Mouse (Mus musculus) hindbrain, embryonic 16.5 days (tissue): ENCODE data around the gene Tpd52l1. TPM values are rescaled to one million over a fixed set of nuclear protein-coding genes. Genes with fewer than 3 reads are reported as not detected.
"Not testable (repeated sequence)": the region's sequence is repeated elsewhere in the genome, so short reads cannot be mapped to it uniquely, and the experiment has no call there.

Experiments used
- ATAC-seq: fragments of 200-750 bp; cut with Nextera tagmentation; 2 replicates; pipeline ENCODE4 v1.8.0; 2017; ENCODE audit warnings: moderate TSS enrichment, moderate library complexity
- H3K27ac ChIP-seq: fragments of 300-500 bp; sonication (generic); 2 replicates; pipeline ENCODE4 v1.5.1; 2014; ENCODE audit warnings: low read depth, mild to moderate bottlenecking, control low read depth, low read length, moderate library complexity
- H3K27me3 ChIP-seq: fragments of 300-500 bp; sonication (generic); replicated peaks from 2 replicates; pipeline ENCODE4 v1.6.1; 2014; ENCODE audit warnings: low read length; ENCODE audit not compliant: control insufficient read depth, insufficient read depth
- H3K36me3 ChIP-seq: fragments of 300-500 bp; sonication (generic); 2 replicates; pipeline ENCODE4 v1.6.1; 2014; ENCODE audit warnings: mild to moderate bottlenecking, low read length, moderate library complexity, mixed read lengths; ENCODE audit not compliant: control insufficient read depth, insufficient read depth
- H3K4me1 ChIP-seq: fragments of 300-500 bp; sonication (generic); 2 replicates; pipeline ENCODE4 v1.6.1; 2014; ENCODE audit warnings: low read depth, low read length; ENCODE audit not compliant: control insufficient read depth, insufficient read depth
- H3K4me2 ChIP-seq: fragments of 300-500 bp; sonication (generic); 2 replicates; pipeline ENCODE4 v1.6.1; 2014; ENCODE audit warnings: mild to moderate bottlenecking, low read length, control low read depth, moderate library complexity
- H3K4me3 ChIP-seq: fragments of 300-500 bp; sonication (generic); 2 replicates; pipeline ENCODE4 v1.5.1; 2014; ENCODE audit warnings: mild to moderate bottlenecking, low read length, control low read depth, moderate library complexity
- H3K9ac ChIP-seq: fragments of 300-500 bp; sonication (generic); 2 replicates; pipeline ENCODE4 v1.6.1; 2014; ENCODE audit warnings: low read depth, mild to moderate bottlenecking, control low read depth, low read length, moderate library complexity
- H3K9me3 ChIP-seq: fragments of 300-500 bp; sonication (generic); 2 replicates; pipeline ENCODE4 v1.6.1; 2014; ENCODE audit warnings: mild to moderate bottlenecking, low read length, moderate library complexity; ENCODE audit not compliant: control insufficient read depth
- WGBS: fragments of 180-500 bp; shearing (Covaris S2); extraction: QIAGEN DNeasy Blood & Tissue Kit; methylation state at CpG from one replicate; pipeline ENCODE4 v1.1.7; 2014; 5-methylcytosine and 5-hydroxymethylcytosine counted together
- polyA plus RNA-seq: library from polyadenylated mRNA; unstranded; fragments of >200 nt; fragmentation: Nextera tagmentation; extraction: Ambion mirVana; gene quantifications from 2 replicates; pipeline ENCODE4 v1.2.1, GENCODE M21; 2015

The Tpd52l1 gene
- polyA plus RNA-seq, 1 experiment from 2014 or later: 55.9 TPM

DNA sequence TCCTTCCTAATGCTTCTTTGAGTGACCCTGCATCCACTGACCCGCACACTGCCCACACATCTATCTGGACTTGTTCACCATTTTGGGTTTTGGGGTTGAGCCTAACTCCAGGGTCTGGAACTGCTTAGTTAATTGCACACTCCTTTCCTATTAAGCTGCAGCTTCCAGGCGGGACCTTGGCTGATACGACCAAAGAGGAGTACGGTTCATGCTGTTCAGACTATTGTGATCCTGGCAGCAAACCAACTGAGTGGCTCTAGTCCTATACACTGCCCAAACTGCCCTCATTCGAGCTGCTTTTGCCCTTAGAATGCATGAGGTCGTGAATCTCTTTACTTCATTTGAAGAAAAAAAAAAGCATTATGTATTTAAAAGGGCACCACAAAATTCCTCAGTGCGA, 1.6 kb downstream of the Tpd52l1 start:
- Histone ChIP-seq H3K27me3 (no peaks in the 10 kb centered on the region), H3K4me1 (no peaks in the 10 kb centered on the region), H3K36me3 (no peaks in the 10 kb centered on the region), H3K4me2 (no peak overlapping the region), H3K27ac (no peak overlapping the region), H3K9ac (no peak overlapping the region), H3K4me3 (no peak overlapping the region), H3K9me3 (no peaks in the 10 kb centered on the region)
- WGBS: 54% methylated on average over 7 of the region's 7 CpGs
- no peak for ATAC-seq

DNA sequence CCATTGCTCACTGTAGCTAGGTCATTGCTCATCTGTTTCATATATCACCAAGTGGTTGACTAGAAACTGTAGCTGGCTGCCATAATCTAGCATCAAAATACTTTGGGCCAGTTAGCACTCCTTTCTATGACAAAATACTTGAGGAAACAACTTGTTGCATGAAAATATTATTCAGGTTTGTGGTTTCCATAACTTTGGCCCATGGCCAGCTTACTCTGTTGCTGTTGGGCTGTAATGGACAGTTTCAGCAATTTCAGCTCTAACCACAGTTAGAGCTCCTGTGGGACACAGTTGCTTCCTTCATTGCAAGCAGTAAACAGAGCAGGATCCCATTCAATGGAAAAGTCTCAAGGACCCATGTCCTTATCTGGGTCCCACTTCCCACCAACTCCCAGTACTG, 4.3 kb downstream of the Tpd52l1 start:
- H3K9ac ChIP-seq: no peak overlapping the region
- H3K4me3 ChIP-seq: no peak overlapping the region
- H3K4me1 ChIP-seq: no peaks in the 10 kb centered on the region
- no peaks in the 10 kb centered on the region for H3K36me3 ChIP-seq
- H3K9me3 ChIP-seq: no peaks in the 10 kb centered on the region
- ATAC-seq: no peak
- H3K27ac ChIP-seq: no peak overlapping the region
- H3K4me2 ChIP-seq: no peak overlapping the region
- H3K27me3 ChIP-seq: no peaks in the 10 kb centered on the region

DNA sequence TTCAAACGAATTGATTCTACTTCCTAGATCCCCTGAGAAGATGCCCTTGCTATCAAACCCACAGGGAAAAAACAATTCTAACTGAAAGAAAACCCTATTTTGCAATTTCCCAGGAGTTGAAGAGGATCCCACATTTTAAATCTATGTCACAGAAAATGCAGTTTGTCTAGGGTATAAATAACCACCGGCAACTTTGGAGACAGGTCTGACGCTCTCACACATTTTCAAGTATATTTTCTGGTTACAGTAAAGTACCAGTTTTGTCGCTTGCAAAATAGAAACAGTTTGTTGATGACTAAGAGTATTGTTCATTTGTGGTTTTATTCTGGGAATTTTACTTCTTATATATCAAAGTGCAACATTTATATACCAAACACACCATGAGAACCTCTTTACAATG, 9.7 kb downstream of the Tpd52l1 start:
- ATAC-seq: no peak
- 81% methylated on average over 4 of the region's 4 CpGs for WGBS
- H3K27ac ChIP-seq: no peak overlapping the region

DNA sequence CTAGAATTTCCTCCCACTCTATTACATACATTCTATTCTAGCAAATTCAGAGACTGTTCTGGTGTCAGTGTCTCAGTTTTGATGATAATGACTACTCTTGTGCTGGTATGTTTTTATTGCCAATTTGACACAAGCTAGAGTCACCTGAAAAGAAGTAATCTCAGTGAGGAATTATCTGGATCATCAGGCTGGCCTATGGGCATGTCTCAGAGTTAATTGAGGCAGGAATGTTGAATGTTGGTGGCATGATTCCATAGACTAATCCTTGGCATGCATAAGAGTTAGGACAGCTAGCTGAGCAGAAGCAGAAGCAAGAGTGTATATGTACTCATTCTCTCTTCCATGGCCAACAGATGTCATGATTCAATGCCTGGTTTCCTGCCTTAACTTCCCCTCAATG, 27.8 kb downstream of the Tpd52l1 start:
- H3K4me3 ChIP-seq: no peak overlapping the region
- ATAC-seq: no peak

More for the DNA sequence above, 9.7 kb downstream of the Tpd52l1 start:
- Histone ChIP-seq H3K9me3 (no peaks in the 10 kb centered on the region), H3K36me3 (no peaks in the 10 kb centered on the region), H3K9ac (no peak overlapping the region), H3K4me1 (no peaks in the 10 kb centered on the region), H3K4me3 (no peak overlapping the region), H3K4me2 (no peak overlapping the region), H3K27me3 (no peaks in the 10 kb centered on the region)

DNA sequence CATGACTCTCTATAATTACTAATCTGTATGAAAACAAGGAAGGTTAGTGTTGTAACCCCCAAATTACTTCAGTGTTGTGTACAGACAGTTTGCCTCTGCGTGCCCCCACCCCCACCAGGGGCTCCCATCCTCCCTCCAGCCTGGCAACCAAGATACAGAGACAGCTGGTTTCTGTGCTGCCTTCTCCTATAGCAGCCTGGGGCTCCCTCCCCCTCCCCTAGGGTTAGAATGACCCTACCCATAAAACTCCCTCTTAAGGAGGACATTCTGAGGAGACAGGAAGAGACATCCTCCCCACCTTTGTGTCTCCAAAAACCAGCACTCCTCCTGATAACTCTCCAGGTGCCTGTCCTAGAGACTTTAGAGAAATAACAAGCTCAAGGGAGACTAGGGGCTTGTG, 52.8 kb downstream of the Tpd52l1 start:
- 53% methylated on average over 1 of the region's 1 CpGs for WGBS
- H3K27me3 ChIP-seq: no peaks in the 10 kb centered on the region
- ATAC-seq: no peak
- H3K27ac ChIP-seq: no peak overlapping the region
- H3K9ac ChIP-seq: no peak overlapping the region
- H3K4me1 ChIP-seq: no peaks in the 10 kb centered on the region
- no peak overlapping the region for H3K4me2 ChIP-seq
- H3K9me3 ChIP-seq: no peaks in the 10 kb centered on the region
- no peaks in the 10 kb centered on the region for H3K36me3 ChIP-seq
- no peak overlapping the region for H3K4me3 ChIP-seq

More for the DNA sequence above, 27.8 kb downstream of the Tpd52l1 start:
- no peaks in the 10 kb centered on the region for H3K27me3 ChIP-seq
- H3K4me1 ChIP-seq: no peaks in the 10 kb centered on the region
- no peaks in the 10 kb centered on the region for H3K36me3 ChIP-seq
- H3K27ac ChIP-seq: no peak overlapping the region
- H3K9ac ChIP-seq: no peak overlapping the region
- no peaks in the 10 kb centered on the region for H3K9me3 ChIP-seq
- H3K4me2 ChIP-seq: no peak overlapping the region

GRCm38 (mm10) chr10:31390777-31391395, 54.9 kb downstream of the Tpd52l1 start:
- no peaks in the 10 kb centered on the region for H3K9me3 ChIP-seq
- 84% methylated on average over 4 of the region's 4 CpGs for WGBS

GRCm38 (mm10) chr10:31388566-31388965, 57.2 kb downstream of the Tpd52l1 start:
- H3K4me3 ChIP-seq, H3K36me3 ChIP-seq, H3K27me3 ChIP-seq, H3K9me3 ChIP-seq, H3K27ac ChIP-seq, H3K4me1 ChIP-seq, H3K4me2 ChIP-seq, H3K9ac ChIP-seq, ATAC-seq: not testable (repeated sequence)
- 76% methylated on average over 1 of the region's 1 CpGs for WGBS

More at GRCm38 (mm10) chr10:31390777-31391395, 54.9 kb downstream of the Tpd52l1 start:
- Histone ChIP-seq H3K36me3 (no peaks in the 10 kb centered on the region), H3K4me2 (no peak overlapping the region), H3K4me1 (no peaks in the 10 kb centered on the region), H3K27ac (no peak overlapping the region), H3K9ac (no peak overlapping the region), H3K4me3 (no peak overlapping the region), H3K27me3 (no peaks in the 10 kb centered on the region)
- ATAC-seq: no peak

DNA sequence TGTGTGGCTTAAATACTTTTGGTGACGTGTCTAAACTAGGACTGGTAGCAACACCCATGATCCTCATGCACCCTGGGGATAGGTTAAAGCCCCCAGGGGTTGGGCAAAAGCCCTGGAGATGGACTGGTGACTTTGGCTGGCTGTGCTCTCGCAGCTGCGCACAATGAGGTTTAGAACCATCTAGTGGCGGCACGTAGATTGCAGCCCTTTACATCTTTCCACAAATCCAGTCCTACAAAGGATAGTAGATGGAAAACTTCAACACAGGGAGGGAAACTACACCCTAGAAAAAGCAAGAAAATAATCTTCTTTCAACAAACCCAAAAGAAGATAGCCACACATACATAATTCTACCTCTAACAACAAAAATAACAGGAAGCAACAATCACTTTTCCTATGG, 75.6 kb downstream of the Tpd52l1 start:
- WGBS: 18% methylated on average over 4 of the region's 5 CpGs
- not testable (repeated sequence) for ATAC-seq, H3K4me3 ChIP-seq, H3K4me2 ChIP-seq, H3K36me3 ChIP-seq, H3K9ac ChIP-seq, H3K27ac ChIP-seq, H3K9me3 ChIP-seq, H3K4me1 ChIP-seq, H3K27me3 ChIP-seq

- no peak overlapping the region for H3K4me2 ChIP-seq
- H3K9me3 ChIP-seq: no peaks in the 10 kb centered on the region
- H3K9ac ChIP-seq: no peak overlapping the region
- no peaks in the 10 kb centered on the region for H3K36me3 ChIP-seq
- no peaks in the 10 kb centered on the region for H3K4me1 ChIP-seq
- no peak overlapping the region for H3K4me3 ChIP-seq
- H3K27ac ChIP-seq: no peak overlapping the region
- ATAC-seq: no peak
- H3K27me3 ChIP-seq: no peaks in the 10 kb centered on the region
- WGBS: 83% methylated on average over 4 of the region's 4 CpGs
These were observed 86.0 kb downstream of the Tpd52l1 start for GRCm38 (mm10) chr10:31359749-31360148.
